Mouse (Mus musculus) induced T-regulatory cell, adult 2 months (primary cell): ENCODE data around the gene Epb41l3.

Experiments
- DNase-seq: peaks from one replicate; pipeline ENCODE4 v3.0.0-alpha.2; 2012; ENCODE audit warnings: low read depth

Gene Epb41l3

GRCm38 (mm10) chr17:69239423-69239822 is 163.9 kb downstream of the Epb41l3 start:
- no peak for DNase-seq

GRCm38 (mm10) chr17:69255834-69256233 is 180.4 kb downstream of the Epb41l3 start:
- no peak for DNase-seq

GRCm38 (mm10) chr17:69256441-69256840 is 181.0 kb downstream of the Epb41l3 start:
- no peak for DNase-seq

- DNase-seq, result no peak
Measured at GRCm38 (mm10) chr17:69263810-69264565, 188.5 kb downstream of the Epb41l3 start.

- DNase-seq, result no peak
Measured at GRCm38 (mm10) chr17:69265171-69265570, 189.7 kb downstream of the Epb41l3 start.

GRCm38 (mm10) chr17:69265759-69266463 is 190.4 kb downstream of the Epb41l3 start:
- no peak for DNase-seq

- DNase-seq, result no peak
Measured at GRCm38 (mm10) chr17:69266936-69267335, 191.5 kb downstream of the Epb41l3 start.

- no peak for DNase-seq
Measured at GRCm38 (mm10) chr17:69267526-69267925, 192.0 kb downstream of the Epb41l3 start.

- no peak for DNase-seq
Measured at GRCm38 (mm10) chr17:69277362-69277761, 201.9 kb downstream of the Epb41l3 start.

GRCm38 (mm10) chr17:69284511-69284910 is 209.0 kb downstream of the Epb41l3 start:
- DNase-seq, result no peak

GRCm38 (mm10) chr17:69288130-69288529 is 212.6 kb downstream of the Epb41l3 start:
- DNase-seq, result no peak

GRCm38 (mm10) chr17:69290272-69290671 is 214.8 kb downstream of the Epb41l3 start:
- DNase-seq, result no peak

GRCm38 (mm10) chr17:69301552-69301951 is 226.1 kb downstream of the Epb41l3 start:
- no peak for DNase-seq

GRCm38 (mm10) chr17:69303579-69304274 is 228.2 kb downstream of the Epb41l3 start:
- no peak for DNase-seq

GRCm38 (mm10) chr17:69307636-69308035 is 232.2 kb downstream of the Epb41l3 start:
- DNase-seq, result no peak

GRCm38 (mm10) chr17:69309872-69310271 is 234.4 kb downstream of the Epb41l3 start:
- no peak for DNase-seq

- no peak for DNase-seq
Measured at GRCm38 (mm10) chr17:69320496-69320895, 245.0 kb downstream of the Epb41l3 start.

- no peak for DNase-seq
Measured at GRCm38 (mm10) chr17:69322721-69323120, 247.2 kb downstream of the Epb41l3 start.
